Mouse (Mus musculus) heart, embryonic 16.5 days (tissue): ENCODE measurements around the gene Mical3. TPM values are rescaled to one million over a fixed set of nuclear protein-coding genes. Genes with fewer than 3 reads are reported as not detected.

Experiments
- ATAC-seq: fragments of 200-750 bp; cut with Nextera tagmentation; replicated peaks from 2 replicates; pipeline ENCODE4 v1.8.0; 2017; ENCODE audit warnings: moderate number of reproducible peaks; ENCODE audit not compliant: insufficient read depth, low FRiP score; ENCODE audit errors: extremely low read depth
- H3K27ac ChIP-seq: fragments of 300-500 bp; sonication (generic); 2 replicates; pipeline ENCODE4 v1.5.1; 2014; ENCODE audit warnings: mild to moderate bottlenecking, low read length, control low read depth, moderate library complexity
- H3K27me3 ChIP-seq: fragments of 300-500 bp; sonication (generic); 2 replicates; pipeline ENCODE4 v1.6.1; 2014; ENCODE audit warnings: low read length, mixed read lengths; ENCODE audit not compliant: control insufficient read depth, insufficient read depth
- H3K36me3 ChIP-seq: fragments of 300-500 bp; sonication (generic); 2 replicates; pipeline ENCODE4 v1.6.1; 2014; ENCODE audit not compliant: control insufficient read depth, insufficient read depth
- H3K4me1 ChIP-seq: fragments of 300-500 bp; sonication (generic); 2 replicates; pipeline ENCODE4 v1.6.1; 2014; ENCODE audit warnings: low read length, mixed read lengths; ENCODE audit not compliant: control insufficient read depth, insufficient read depth
- H3K4me2 ChIP-seq: fragments of 300-500 bp; sonication (generic); 2 replicates; pipeline ENCODE4 v1.6.1; 2014; ENCODE audit warnings: low read depth, mild to moderate bottlenecking, control low read depth, low read length
- H3K4me3 ChIP-seq: fragments of 300-500 bp; sonication (generic); 2 replicates; pipeline ENCODE4 v1.5.1; 2014; ENCODE audit warnings: mild to moderate bottlenecking, control low read depth, low read length
- H3K9ac ChIP-seq: fragments of 300-500 bp; sonication (generic); 2 replicates; pipeline ENCODE4 v1.6.1; 2014; ENCODE audit warnings: low read length, control low read depth
- H3K9me3 ChIP-seq: fragments of 300-500 bp; sonication (generic); replicated peaks from 2 replicates; pipeline ENCODE4 v1.6.1; 2016; ENCODE audit warnings: low read length; ENCODE audit not compliant: control insufficient read depth
- WGBS: fragments of 180-500 bp; shearing (Covaris S2); extraction: QIAGEN DNeasy Blood & Tissue Kit; methylation state at CpG from one replicate; pipeline ENCODE4 v1.1.7; 2014; 5-methylcytosine and 5-hydroxymethylcytosine counted together
- polyA plus RNA-seq: library from polyadenylated mRNA; unstranded; fragments of >200 nt; fragmentation: Nextera tagmentation; extraction: Ambion mirVana; gene quantifications from 2 replicates; pipeline ENCODE4 v1.2.1, GENCODE M21; 2015

Gene Mical3
- polyA plus RNA-seq, 1 experiment from 2014 or later = 27.2 TPM

- ATAC-seq = no peak
- Histone ChIP-seq H3K9ac (no peak overlapping the region), H3K27me3 (no peaks in the 10 kb centered on the region), H3K4me3 (no peak overlapping the region), H3K27ac (no peak overlapping the region), H3K4me2 (no peak overlapping the region), H3K9me3 (no peaks in the 10 kb centered on the region), H3K36me3 (peaks cover 44% of the 10 kb centered on the region), H3K4me1 (peaks cover 4% of the 10 kb centered on the region; the same call in 1 of the 2 replicates)
- 73% methylated on average over 11 of the region's 11 CpGs for WGBS
Observed at GRCm38 (mm10) chr6:120956259-120957161, 174.3 kb downstream of the Mical3 start.

DNA sequence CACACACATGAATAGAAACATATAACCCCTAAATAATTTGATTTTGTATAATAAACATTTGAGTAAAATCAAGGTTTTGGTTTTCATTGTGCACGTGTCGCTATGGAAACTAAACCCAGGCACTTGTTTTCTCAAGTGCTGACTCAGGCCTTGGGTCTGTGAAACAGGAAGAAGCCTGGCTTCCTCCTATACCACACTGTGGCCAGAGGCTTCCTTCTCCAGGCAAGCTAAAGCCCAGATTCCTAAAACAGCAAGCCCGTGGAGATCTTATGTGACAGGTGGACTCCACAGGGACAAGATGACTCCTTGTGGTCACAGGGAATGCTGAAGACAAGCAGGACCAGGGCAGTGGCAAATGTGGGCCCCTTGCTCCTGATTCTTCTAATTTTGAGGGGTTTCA, 175.6 kb downstream of the Mical3 start:
- no peak overlapping the region for H3K9ac ChIP-seq
- H3K27ac ChIP-seq = no peak overlapping the region
- 63% methylated on average over 3 of the region's 3 CpGs for WGBS
- ATAC-seq = no peak
- H3K27me3 ChIP-seq = no peaks in the 10 kb centered on the region
- no peak overlapping the region for H3K4me2 ChIP-seq
- peaks cover 41% of the 10 kb centered on the region for H3K36me3 ChIP-seq
- H3K4me3 ChIP-seq = no peak overlapping the region
- no peaks in the 10 kb centered on the region for H3K9me3 ChIP-seq
- peaks cover 4% of the 10 kb centered on the region; the same call in 1 of the 2 replicates for H3K4me1 ChIP-seq

DNA sequence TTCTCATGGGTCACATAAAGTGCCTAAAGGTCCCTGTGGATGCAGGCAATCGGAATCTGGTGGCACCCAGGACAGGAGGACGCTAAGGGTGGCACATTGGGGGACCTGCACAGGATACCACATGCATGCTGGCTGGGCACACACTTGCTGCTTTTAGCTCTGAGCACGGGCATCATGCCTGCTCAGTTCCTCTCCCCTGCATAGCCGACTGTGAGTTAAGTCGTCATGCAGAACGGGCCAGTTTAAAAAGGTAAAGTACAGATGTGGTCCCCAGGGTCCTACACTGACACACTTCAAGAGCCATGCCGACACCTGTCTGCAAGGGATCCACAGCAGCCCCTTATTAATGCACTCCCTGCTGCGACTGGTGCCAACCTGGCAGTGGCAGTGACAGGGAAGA, 176.6 kb downstream of the Mical3 start:
- H3K9ac ChIP-seq = no peak overlapping the region
- peaks cover 38% of the 10 kb centered on the region for H3K36me3 ChIP-seq
- no peak overlapping the region for H3K4me3 ChIP-seq
- H3K4me1 ChIP-seq = peaks cover 4% of the 10 kb centered on the region; the same call in 1 of the 2 replicates
- WGBS = 82% methylated on average over 8 of the region's 8 CpGs
- ATAC-seq = no peak
- no peaks in the 10 kb centered on the region for H3K27me3 ChIP-seq
- no peak overlapping the region for H3K27ac ChIP-seq
- H3K9me3 ChIP-seq = no peaks in the 10 kb centered on the region
- H3K4me2 ChIP-seq = no peak overlapping the region

DNA sequence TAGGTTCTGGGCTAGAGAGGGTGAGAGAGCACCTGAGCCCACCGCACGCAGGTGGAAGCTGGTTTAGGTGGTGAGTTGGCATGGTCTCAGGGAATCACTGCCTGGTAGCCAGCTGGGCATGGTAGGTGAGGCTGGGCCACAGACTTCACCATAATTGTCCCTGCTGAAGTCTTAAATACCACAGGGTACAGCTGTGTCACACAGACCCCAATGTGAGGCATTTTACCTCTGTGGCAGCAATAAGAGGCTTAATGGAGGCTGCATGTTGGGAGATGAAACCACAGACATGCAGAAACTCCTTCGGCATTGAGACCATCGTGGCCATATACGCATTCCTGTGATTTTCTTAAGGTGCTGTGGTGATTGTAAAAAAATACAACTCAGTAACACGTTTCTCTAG, 178.3 kb downstream of the Mical3 start:
- no peak overlapping the region for H3K27ac ChIP-seq
- no peaks in the 10 kb centered on the region for H3K9me3 ChIP-seq
- H3K4me2 ChIP-seq = no peak overlapping the region
- H3K27me3 ChIP-seq = no peaks in the 10 kb centered on the region
- peaks cover 4% of the 10 kb centered on the region; the same call in 1 of the 2 replicates for H3K4me1 ChIP-seq
- peaks cover 34% of the 10 kb centered on the region for H3K36me3 ChIP-seq
- H3K9ac ChIP-seq = no peak overlapping the region
- H3K4me3 ChIP-seq = no peak overlapping the region
- 94% methylated on average over 6 of the region's 6 CpGs for WGBS
- ATAC-seq = no peak

GRCm38 (mm10) chr6:120951311-120951710, 179.5 kb downstream of the Mical3 start:
- Histone ChIP-seq H3K9me3 (no peaks in the 10 kb centered on the region), H3K27me3 (no peaks in the 10 kb centered on the region), H3K4me2 (no peak overlapping the region), H3K9ac (no peak overlapping the region), H3K4me3 (no peak overlapping the region), H3K4me1 (peaks cover 4% of the 10 kb centered on the region; the same call in 1 of the 2 replicates), H3K27ac (no peak overlapping the region), H3K36me3 (peaks cover 30% of the 10 kb centered on the region)
- WGBS = 79% methylated on average over 6 of the region's 6 CpGs
- ATAC-seq = no peak

DNA sequence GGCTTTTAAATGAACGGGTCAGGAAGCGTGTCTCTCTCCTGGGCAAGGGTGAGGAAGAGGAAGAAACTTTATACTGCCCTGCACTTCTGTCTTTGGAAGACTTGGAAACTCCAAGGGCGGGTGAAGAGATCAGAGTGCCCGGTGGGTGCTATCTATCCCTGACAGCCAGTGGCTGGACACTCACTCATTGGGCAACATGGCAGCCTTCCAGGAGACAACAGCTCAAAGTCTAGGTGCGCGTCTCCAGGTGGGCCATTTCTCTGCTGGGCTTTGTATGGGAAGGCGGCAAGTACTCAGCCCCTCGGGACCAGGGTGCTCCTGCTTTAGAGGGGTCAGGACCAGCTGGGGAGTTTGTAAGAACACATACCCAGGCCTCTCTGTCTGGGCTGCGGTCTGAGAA, 185.3 kb downstream of the Mical3 start:
- H3K9me3 ChIP-seq = no peaks in the 10 kb centered on the region
- 92% methylated on average over 9 of the region's 9 CpGs for WGBS
- ATAC-seq = no peak
- H3K9ac ChIP-seq = no peak overlapping the region
- H3K36me3 ChIP-seq = peaks cover 25% of the 10 kb centered on the region
- no peak overlapping the region for H3K4me2 ChIP-seq
- H3K4me1 ChIP-seq = no peaks in the 10 kb centered on the region
- H3K4me3 ChIP-seq = no peak overlapping the region
- H3K27ac ChIP-seq = no peak overlapping the region
- H3K27me3 ChIP-seq = no peaks in the 10 kb centered on the region

DNA sequence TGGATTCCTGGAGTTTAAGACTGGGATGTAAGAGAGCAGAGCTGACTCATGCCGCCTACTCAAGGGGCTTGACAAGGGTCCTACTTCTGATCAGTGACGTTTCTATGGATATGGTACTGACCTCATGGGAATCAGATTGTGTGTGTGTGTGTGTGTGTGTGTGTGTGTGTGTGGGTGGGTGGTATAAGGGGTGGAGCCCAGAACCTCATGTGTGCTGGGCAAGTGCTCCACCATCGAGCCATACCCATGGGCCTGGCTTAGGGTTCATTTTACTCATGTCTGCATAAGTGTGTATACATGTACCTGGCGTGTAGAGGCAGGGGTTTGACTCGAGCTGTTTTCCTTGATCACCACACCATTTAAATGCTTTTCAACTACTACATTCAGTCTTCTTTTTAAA, 186.8 kb downstream of the Mical3 start:
- no peak overlapping the region for H3K4me3 ChIP-seq
- no peak for ATAC-seq
- H3K4me2 ChIP-seq = no peak overlapping the region
- 86% methylated on average over 5 of the region's 5 CpGs for WGBS
- H3K9ac ChIP-seq = no peak overlapping the region
- H3K9me3 ChIP-seq = no peaks in the 10 kb centered on the region
- no peaks in the 10 kb centered on the region for H3K27me3 ChIP-seq
- no peak overlapping the region for H3K27ac ChIP-seq
- no peaks in the 10 kb centered on the region for H3K4me1 ChIP-seq
- peaks cover 18% of the 10 kb centered on the region for H3K36me3 ChIP-seq

DNA sequence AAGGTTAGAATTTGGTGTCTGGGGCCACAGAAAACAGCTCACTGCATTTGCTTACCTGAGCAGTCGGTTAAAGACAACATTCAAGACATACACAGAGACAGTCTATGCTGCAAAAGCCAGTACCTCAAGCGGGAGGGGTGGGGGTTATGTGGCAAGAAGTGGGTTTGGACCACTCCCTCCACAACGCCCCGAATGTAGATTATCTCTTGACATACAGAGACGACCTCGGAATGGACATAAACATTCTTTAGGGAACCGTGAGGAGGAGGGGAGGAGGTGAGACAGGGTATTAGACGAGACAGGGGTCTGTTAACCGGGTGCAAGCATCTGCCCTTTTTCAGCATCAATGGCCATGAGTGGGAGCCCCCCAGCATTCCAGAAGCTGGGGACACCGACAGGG, 187.2 kb downstream of the Mical3 start:
- 73% methylated on average over 10 of the region's 10 CpGs for WGBS

DNA sequence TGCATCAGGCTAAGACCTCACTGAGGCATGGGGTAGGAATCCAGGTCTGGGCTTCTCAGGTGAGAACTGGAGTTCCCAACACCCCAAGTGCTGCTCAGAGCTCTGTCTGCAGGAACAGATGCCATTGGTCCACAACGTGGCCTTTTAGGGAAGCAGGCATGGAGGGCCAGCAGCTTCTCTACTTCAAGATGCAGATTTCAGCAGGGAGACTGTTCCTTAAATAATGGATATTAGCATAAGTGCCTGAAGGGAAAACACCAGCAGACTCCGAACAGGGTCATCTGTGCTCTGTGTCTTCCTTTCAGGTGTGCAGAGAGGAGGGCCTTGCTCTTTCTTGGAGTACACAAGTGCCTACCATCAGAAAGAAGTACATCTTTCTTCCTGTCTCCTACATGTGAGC, 187.7 kb downstream of the Mical3 start:
- Histone ChIP-seq H3K36me3 (peaks cover 14% of the 10 kb centered on the region), H3K4me3 (no peak overlapping the region), H3K27me3 (no peaks in the 10 kb centered on the region), H3K27ac (no peak overlapping the region), H3K9ac (no peak overlapping the region), H3K9me3 (no peaks in the 10 kb centered on the region), H3K4me1 (no peaks in the 10 kb centered on the region), H3K4me2 (no peak overlapping the region)
- 73% methylated on average over 2 of the region's 2 CpGs for WGBS
- no peak for ATAC-seq

More for the DNA sequence above, 187.2 kb downstream of the Mical3 start:
- Histone ChIP-seq H3K4me3 (no peak overlapping the region), H3K4me1 (no peaks in the 10 kb centered on the region), H3K27me3 (no peaks in the 10 kb centered on the region), H3K9ac (no peak overlapping the region), H3K4me2 (no peak overlapping the region), H3K9me3 (no peaks in the 10 kb centered on the region), H3K27ac (no peak overlapping the region), H3K36me3 (peaks cover 17% of the 10 kb centered on the region)
- ATAC-seq = no peak
